Mouse (Mus musculus) ES-E14 (cell line): Measurements from ENCODE around the gene Zim1.

ENCODE experiments used
- CHD2 ChIP-seq: IDR thresholded peaks from 2 replicates; pipeline ENCODE4 v1.6.1; 2014; ENCODE audit warnings: mild to moderate bottlenecking, low read depth, low read length, inconsistent platforms
- MAFK ChIP-seq: IDR thresholded peaks from 2 replicates; pipeline ENCODE4 v1.6.1; 2014; ENCODE audit warnings: mild to moderate bottlenecking, low read depth, low read length, inconsistent platforms; ENCODE audit not compliant: insufficient read depth
- ZC3H11A ChIP-seq: IDR thresholded peaks from 2 replicates; pipeline ENCODE4 v1.6.1; 2012; ENCODE audit warnings: low read depth, mild to moderate bottlenecking, inconsistent platforms, low read length, borderline replicate concordance
- ZNF384 ChIP-seq: IDR thresholded peaks from 2 replicates; pipeline ENCODE4 v1.6.1; 2012; ENCODE audit warnings: low read depth, low read length, inconsistent platforms

DNA sequence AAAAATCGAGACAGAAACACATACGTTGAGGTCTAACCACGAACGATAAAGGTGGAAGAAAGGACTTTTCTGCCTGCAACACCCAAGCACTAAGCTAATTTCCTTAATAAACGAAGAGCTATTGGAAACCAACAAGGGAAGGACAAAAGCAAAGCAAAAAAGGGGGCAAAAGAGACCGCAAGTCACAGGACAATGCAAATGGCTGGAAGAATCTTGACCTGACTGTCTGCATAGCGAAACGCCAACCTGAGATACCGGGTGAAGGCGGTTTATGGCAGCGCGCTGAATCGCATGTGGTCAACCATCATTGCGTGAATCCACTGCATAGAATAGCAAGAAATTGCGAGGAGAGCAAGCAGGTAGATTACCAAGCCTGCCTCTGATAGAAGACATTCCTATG lies 34.6 kb upstream of the Zim1 start:
- TF ChIP-seq ZC3H11A (no peak), CHD2 (no peak), MAFK (no peak), ZNF384 (no peak)
